Mouse (Mus musculus): ENCODE measurements around the gene Pak1. TPM values are rescaled to one million over a fixed set of nuclear protein-coding genes. Genes with fewer than 3 reads are reported as not detected.

Gene Pak1
- total RNA-seq, 1 experiment from 2014 or later = 51.2 TPM

DNA sequence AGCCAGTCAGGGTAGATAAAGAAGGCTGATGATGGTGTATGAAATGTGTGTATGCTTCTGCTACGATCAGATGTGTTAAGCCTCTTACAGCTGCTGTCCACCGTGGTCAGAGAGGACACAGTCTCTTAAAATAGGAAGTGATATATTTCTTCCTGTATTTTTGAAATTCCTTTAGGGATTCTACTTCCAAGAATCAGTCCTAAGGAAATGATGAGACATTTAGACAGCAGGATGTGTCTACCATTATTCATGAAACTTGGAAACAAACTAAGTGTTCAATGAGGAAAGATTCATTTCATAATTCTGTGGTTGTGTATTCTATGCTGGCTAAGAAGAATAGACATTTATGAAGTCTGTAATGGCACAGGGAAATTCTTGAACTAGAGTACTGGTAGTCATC lies 12.4 kb upstream of the Pak1 start:
- no peak for ATAC-seq (replicated peaks; ENCODE audit: low read depth, poor library complexity, severe bottlenecking)

DNA sequence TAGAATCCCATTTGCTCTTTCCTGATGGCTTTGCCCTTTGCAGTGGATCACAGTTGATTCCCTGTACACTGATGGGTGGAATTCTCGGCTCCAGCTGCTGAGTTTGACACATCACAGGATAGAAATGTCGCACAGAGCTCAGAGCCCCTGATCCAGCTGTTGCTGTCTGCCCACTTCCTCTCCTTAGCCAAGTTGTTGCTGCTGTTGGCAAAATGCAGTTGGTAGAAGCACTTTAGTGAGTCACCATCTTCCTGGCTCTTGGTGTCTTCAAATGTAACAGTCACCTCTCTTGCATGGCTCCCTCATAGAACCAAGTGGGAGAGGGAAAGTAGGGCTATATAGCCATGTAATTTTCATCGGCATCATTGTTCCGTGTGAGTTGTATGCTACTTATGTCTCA lies 11.2 kb upstream of the Pak1 start:
- ATAC-seq (replicated peaks; ENCODE audit: low read depth, poor library complexity, severe bottlenecking) = no peak

DNA sequence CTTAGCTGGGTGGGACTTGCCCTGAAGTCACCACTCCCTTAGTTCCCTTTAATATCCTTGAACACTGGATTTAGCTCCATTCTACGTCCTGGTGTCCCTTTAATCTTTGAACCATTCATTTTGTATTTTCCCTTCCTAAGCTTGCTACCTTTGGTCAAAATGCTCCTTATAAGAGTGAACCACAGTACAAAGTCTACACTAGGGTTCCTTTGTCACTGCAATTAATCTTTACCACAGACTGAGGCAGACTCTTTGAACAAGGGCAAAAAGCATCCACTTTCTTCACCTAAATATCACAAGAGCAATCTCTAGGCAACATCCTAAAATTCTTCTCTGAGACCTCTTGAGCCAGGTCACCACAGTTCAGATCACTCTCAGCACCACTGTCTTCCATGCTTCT lies 8.1 kb upstream of the Pak1 start:
- ATAC-seq (replicated peaks; ENCODE audit: low read depth, poor library complexity, severe bottlenecking) = no peak

DNA sequence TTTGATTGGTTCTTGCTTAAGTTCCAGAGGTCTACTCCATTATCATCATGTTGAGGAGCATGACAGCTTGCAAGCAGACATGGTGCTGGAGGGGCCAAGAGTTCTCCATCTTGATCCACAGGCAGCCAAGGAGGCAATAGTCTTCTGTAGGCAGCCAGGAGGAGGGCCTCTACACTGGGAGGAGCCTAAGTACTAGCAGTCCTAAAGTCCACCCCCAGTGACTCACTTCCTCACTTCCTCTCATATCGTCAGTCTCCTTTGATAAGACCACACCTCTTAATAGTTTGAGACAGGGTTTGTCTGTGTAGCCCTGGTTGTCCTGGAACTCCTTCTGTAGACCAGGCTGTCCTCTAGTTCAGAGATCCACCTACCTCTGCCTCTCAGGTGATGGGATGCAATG lies 7.5 kb upstream of the Pak1 start:
- ATAC-seq (replicated peaks; ENCODE audit: low read depth, poor library complexity, severe bottlenecking) = peak; percentile 73

DNA sequence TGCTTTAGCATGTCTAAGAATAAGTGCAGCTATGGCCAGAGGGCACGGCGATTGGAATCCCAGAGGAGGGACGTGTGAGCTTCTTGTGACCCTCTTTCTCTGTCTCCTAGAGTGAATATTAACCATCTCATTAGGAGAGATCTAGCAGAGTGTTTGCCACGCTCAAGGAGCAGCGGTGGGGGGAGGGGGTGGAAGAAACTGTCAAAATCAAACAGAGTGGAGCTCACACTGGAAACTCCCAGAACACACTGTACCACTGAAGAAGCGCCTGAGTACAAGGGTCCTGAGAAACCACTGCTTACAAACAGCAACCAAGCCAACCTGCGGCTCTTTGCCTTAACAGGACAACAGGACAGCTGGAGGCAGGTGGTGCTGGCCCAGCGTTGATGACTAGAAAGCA lies 6.8 kb upstream of the Pak1 start:
- no peak for ATAC-seq (replicated peaks; ENCODE audit: low read depth, poor library complexity, severe bottlenecking)

DNA sequence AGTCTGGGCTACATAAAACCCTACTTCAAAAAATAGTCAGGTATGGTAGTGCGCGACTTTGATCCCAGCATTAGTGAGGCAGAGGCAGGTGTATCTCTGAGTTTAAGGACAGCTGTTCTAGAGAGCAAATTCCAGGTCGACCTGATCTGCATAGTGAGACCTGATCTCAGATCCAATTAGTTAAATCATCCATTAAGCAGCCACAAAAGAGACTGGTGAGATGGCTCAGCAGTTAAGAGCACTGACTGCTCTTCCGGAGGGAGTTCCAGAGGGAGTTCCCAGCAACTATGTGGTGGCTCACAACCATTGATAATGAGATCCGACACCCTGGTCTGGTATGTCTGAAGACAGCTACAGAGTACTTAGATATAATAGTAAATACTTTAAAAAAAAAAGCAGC lies 4.8 kb upstream of the Pak1 start:
- no peak for ATAC-seq (replicated peaks; ENCODE audit: low read depth, poor library complexity, severe bottlenecking)

DNA sequence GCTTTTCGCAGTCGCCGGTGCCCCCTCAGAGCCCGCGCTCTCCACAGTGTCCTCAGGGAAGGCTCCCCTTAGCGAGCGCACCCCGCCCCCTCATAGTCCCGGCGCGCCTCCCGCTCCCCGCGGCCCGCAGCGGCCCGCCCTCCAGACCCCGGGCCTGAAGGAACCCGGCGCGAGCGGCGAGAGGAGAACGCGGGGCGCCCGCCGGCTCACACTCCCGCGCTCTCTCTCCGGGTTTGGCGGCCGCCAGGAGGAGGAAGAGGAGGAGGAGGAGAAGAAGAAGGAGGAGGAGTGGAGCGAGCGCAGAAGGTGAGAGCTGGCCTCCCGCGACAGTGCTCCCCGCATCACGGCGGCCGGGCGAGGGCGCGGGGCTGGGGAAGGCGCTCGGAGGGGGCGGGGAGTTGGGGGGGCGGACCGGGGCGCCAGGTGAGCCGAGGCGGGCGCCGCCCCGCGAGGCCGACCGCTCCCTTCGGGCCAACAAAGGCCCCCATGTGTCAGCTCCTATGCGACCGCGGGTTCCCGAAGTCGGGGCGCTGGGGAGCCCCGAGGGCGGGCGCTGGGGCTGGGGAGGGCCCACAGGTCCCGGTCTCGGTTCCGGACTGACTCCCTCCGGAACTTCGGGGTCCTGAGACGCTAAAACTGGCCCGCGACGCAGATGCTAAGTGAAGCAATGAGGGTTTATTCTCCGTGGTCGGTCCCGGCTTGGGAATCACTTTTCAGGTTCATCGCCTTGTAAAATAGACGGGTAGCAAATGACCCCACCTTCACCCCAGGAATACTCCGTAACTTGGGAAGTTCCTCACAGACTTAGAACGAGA lies 535 bp downstream of the Pak1 start:
- peak; percentile 70 for ATAC-seq (replicated peaks; ENCODE audit: low read depth, poor library complexity, severe bottlenecking)

DNA sequence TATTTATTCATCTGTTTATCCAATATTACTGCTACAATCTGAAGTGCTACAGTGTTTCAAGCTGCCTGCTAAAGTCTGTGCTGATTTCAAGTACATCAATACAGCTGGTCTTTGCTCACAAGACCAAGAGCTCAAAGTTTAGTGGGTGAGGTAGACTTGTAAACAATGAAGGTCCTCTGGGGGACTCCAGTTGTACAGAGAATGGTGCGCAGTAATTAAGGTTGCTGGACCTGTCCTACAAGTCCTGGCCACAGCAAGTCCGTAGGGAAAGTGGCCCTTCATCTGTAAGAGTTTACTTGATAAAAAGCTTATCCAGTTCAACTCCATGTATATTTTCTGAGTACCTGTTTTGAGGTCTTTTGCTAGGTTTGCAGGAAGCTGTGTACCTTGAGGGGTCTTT lies 1.9 kb downstream of the Pak1 start:
- no peak for ATAC-seq (replicated peaks; ENCODE audit: low read depth, poor library complexity, severe bottlenecking)

DNA sequence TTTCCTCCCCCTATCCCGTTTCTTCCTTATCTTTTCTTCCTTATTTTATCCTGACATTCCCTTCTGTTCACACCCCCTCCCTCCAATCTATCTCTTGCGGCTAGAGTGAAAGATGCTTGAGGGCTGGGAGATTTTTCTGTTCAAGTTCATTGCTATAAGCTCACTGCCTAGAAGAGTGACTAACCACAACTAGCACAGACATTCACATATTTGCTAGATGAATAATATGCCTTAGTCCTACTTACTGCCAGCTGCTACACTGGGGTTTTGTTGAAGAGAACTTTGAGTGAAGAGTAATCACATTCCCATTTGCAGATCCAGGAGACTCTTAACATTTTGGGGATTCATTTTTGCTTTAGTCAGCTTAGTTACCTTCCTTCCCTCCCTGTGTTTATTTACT lies 4.0 kb downstream of the Pak1 start:
- ATAC-seq (replicated peaks; ENCODE audit: low read depth, poor library complexity, severe bottlenecking) = no peak

DNA sequence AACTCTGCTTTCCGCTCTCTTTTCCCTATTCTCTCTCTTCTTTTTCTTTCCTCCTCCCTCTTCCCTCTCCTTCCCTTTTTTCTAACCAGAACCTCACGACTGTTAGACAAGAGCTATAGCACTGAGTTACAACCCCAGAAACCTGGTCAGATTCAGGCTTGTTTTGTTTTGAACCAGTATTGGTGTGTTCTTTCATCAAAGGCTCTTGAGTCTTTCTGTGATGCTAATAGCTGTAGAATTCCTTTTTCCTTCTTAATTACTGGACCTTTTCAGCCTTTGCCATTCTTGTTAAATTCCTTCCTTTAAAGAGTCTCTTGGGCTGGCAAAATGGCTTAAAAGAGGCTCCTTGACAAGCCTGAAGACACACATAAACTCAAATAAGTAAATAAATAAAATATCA lies 14.8 kb downstream of the Pak1 start:
- ATAC-seq (replicated peaks; ENCODE audit: low read depth, poor library complexity, severe bottlenecking) = no peak

DNA sequence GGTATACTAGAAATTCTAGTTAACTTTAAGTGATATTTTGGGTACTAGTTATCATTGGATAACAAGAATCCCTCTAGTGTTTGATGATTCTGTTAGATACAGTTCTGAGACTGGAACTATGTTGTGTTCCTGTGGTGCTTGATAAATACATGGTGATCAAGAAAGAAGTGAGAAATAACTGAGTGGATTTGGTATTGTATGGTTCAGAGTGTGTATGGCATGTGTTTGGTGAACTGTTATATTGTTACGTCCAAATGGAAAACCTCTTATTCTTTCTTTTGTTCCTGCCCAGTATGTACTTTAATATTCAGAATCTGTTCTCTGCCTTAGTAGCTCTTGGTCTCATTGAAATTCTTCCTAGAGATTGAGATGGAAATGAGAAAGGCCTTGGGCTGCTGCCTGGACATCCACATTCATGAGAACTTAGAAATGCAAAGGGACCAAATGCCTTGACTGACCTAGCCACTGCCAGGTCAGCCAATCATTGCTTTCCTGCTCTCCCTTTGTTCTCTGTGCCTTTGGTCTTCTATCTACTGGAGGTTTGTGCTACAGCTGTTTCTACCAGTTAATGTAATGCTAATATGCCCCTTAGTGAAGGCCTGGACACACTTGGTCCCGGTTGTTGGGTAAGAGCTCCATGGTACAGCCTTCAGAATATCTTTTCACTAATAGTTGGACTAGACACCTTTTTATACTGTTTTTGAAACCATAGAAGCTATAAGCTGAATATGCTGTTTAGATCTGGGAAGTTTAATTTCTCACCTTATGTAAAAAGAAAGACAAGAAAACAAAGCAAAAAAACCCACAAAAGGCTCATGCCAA lies 16.1 kb downstream of the Pak1 start:
- no peak for ATAC-seq (replicated peaks; ENCODE audit: low read depth, poor library complexity, severe bottlenecking)

DNA sequence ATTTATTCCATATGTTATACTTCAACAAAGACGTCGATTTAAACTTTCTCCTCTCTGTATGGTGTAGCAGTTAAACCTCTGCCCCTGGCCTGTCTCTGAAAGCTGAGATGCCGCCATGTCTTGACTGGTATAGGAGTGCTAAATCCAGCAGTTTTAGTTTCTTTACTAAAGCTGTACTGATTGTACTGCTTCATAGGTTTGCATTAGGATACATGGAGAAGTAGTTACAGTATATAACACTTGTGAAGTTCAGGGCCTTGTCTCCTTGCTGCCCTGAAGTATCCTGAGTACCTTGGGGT lies 16.7 kb downstream of the Pak1 start:
- no peak for ATAC-seq (replicated peaks; ENCODE audit: low read depth, poor library complexity, severe bottlenecking)

DNA sequence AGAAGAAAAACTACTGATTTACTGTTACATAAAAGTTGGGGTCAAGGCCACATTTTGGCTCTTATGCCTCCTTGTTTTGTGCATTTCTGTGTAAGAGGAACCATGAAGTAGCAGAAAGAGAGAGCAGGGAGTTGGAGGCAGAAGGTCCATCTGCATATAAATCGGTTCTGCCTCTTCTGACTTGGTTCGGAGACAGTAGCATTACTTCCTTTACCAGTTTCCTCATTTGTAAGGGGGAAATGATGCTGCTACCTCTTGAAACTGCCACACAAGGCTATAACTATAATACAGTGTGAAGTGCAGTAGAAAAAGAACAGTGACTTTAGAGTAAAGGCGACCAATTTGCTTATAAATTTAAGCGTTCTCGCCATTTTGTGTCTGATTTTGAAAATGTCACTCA lies 21.0 kb downstream of the Pak1 start:
- ATAC-seq (replicated peaks; ENCODE audit: low read depth, poor library complexity, severe bottlenecking) = no peak

DNA sequence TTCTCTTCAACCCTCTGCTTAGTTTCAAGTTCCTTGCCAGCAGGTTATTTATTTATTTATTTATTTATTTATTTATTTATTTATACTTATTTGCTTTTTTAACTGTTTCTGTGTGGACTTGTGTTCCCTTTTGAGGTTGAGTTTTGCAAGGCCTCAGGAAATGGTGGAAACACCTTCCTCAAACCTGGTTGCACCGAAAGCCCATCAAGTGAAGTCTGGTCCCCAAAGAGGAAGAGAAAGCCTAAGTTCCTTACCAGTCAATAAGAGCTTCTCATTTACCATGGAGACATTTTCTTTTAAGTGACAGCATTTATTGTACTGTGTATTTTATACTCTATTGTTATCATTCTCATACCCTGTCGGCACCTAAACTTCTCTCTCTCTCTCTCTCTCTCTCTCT lies 33.5 kb downstream of the Pak1 start:
- peak; percentile 50; the same call in 1 of the 2 replicates for ATAC-seq (replicated peaks; ENCODE audit: low read depth, poor library complexity, severe bottlenecking)

DNA sequence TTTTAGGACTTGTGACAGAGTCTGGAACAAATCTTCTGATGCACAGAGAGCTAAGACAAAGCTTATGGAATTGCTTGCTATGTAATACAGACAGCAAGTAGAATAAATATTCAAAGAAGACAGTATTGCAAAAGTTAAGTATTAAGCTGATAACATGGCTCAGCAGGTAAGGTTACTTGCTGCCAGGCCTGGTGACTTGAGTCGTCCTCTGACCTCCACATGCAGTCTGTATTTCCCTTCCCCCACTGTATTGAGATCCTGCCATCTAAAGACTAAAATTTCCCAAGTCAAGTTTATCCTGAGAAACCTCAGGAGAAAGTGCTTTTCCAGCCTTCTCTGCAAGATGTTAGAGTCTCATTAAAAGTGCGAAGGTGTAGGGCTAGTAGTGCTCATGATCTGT lies 40.8 kb downstream of the Pak1 start:
- no peak for ATAC-seq (replicated peaks; ENCODE audit: low read depth, poor library complexity, severe bottlenecking)

DNA sequence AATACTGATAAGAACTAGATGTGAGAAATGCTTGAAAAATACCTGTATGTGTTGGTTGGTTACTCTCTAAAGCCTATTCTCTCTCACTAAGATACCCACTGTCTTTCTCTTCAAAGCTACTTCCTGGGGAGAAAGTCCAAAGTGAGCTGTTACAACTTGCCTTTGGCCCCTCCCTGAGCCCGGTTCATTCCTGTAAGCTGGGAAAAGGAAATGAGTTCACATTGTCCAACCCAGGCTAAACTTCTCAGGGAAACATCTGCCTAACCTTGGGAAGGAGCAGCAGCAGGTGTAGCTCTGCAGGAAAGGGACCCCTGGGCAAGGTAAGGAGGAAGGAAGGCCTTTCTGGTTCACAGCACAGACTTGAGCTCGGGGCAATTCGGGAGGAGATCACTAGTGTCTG lies 42.4 kb downstream of the Pak1 start:
- ATAC-seq (replicated peaks; ENCODE audit: low read depth, poor library complexity, severe bottlenecking) = no peak

DNA sequence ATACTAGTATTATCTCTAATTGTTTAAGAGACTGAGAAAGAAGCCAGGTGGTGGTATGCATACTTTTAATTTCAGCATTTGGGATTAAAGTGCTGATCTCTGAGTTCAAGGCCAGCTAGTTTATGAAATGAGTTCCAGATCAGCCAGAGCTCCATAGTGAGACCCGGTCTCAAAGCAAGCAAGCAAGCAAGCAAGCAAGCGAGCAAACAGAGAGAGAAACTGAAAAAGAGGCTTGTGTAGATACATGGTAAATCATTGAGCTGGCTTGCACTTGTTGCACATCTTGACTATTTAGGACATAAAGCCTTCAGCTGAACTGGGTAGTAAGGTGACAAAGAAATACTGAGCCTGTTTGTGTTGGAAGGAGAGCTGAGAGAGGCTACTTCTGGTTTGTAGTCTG lies 44.6 kb downstream of the Pak1 start:
- no peak for ATAC-seq (replicated peaks; ENCODE audit: low read depth, poor library complexity, severe bottlenecking)

DNA sequence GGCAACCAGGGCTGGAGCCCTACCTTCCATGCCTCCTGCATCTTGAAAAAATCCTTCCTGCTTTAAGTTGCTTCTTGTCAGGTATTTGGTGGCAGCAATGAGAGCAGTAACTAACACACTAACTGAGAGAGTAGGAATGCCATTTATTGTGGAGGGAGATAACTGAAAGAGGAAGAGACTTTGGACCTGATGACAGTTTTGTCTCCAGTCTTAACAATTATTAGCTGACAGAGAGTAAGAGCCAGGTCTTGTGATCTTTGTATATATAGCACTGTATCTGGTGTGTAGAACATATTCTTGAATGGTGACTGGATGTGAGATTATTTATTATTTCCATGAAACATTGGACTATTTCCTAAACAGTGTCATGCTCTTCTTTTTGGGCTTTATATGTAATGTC lies 50.2 kb downstream of the Pak1 start:
- no peak for ATAC-seq (replicated peaks; ENCODE audit: low read depth, poor library complexity, severe bottlenecking)

DNA sequence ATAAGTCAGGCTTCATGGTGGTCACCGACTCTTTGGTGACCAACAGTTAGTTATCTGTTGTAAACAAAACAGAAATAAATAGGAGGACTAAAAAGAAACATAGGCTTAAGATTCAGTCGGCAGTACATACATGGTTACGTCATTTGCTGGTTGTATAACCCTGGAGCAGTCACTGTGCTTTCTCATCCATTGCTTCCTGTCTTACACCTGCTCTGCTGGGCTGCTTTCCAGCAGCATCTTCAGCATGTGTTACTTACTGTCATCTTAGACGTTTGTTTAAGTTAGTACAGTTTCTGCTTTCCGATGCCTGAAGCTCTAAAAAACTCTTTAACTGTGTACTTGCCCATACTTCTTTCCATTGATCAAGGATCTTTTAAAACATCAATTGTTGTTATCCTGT lies 53.0 kb downstream of the Pak1 start:
- no peak for ATAC-seq (replicated peaks; ENCODE audit: low read depth, poor library complexity, severe bottlenecking)

DNA sequence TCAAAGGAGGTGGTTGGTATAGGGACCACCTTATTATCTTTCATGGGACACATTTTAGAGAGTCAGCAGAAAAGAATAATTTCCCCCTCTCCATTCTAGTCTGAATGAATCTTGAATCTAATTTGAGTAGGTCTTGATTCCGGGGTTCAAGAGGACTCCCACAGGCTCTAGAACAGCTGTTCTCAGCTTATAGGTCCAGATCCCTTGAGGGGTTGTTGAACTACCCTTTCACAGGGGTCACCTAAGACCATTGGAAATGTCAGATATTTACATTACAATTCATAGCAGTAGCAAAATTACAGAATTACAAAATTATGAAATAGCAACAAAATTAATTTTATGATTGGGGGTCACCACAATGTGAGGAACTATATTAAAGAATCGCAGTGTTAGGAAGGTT lies 54.0 kb downstream of the Pak1 start:
- no peak for ATAC-seq (replicated peaks; ENCODE audit: low read depth, poor library complexity, severe bottlenecking)

DNA sequence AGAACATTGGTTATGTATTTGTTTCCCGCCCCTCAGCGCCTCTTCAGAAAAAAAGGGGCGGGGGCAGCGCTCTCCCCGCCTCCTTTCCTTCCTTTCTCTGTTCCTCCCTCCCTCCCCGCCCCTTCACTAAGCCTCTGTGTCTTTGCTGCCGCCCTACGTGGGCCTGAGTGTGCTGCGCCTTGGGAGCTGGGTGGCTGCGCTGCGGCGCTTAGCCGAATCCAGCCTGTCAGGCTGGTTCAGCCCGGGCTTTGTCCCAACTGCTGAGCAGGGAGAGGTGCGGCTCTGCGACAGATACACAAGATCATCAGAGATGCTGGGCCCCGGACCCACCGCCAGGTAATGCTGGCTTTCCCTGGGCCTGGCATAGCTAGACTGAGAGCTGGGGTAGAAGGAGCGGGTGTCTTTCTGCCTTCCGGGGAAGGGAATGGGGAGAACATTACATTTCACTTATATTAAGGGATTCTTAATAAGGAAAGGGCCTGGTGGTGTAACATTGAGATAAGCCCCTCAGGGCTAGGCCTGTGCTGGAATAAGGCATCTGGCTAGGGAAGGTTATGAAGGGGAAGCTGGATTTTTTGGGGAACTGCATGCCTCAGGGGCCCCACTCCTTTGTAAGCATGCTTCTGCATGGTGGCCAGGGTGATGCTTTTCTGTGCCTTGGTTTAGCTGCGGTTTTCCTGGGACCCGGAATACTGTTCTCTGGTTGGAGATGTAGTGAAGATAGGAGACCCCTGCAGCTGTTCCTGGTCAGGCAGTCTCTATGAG lies 54.6 kb downstream of the Pak1 start:
- ATAC-seq (replicated peaks; ENCODE audit: low read depth, poor library complexity, severe bottlenecking) = peak; percentile 99

All from common myeloid progenitor, adult 5-6 weeks (primary cell).